Mouse (Mus musculus): Measurements from ENCODE around the gene Mvb12a. TPM values are rescaled to one million over a fixed set of nuclear protein-coding genes. Genes with fewer than 3 reads are reported as not detected.
A peak's percentile ranks its signal among the peaks of the same experiment; 100 is the strongest.

Gene Mvb12a
- total RNA-seq, 2 experiments from 2014 or later, result 32.9 to 38.5 TPM

GRCm38 (mm10) chr8:71558958-71559690, 16.4 kb downstream of the Mvb12a start:
- no peak for DNase-seq (ENCODE audit: low spot score in 2 of 2)
- intact Hi-C loops (cut with DNase I), result no loop called here

DNA sequence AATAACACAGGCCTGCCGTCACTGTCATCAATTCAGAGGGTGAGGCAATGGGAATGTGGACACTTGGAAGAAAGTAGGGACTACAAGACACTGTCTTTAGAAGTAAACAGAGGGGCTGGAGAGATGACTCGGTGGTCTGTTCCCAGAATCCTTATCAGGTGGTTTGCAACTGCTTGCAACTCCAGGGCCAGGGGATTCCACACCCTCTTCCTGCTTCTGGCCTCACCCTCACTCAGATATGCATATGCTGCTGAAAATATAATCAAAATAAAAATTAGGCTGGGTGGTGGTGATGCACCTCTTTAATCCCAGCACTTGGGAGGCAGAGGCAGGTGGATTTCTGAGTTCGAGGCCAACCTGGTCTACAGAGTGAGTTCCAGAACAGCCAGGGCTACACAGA, 17.3 kb downstream of the Mvb12a start:
- no peak for DNase-seq (ENCODE audit: low spot score in 2 of 2)
- intact Hi-C loops (cut with DNase I), result loop anchor here (2.0 kb wide), 1 partner anchor 101 kb away; no protein-coding TSS in a partner anchor

DNA sequence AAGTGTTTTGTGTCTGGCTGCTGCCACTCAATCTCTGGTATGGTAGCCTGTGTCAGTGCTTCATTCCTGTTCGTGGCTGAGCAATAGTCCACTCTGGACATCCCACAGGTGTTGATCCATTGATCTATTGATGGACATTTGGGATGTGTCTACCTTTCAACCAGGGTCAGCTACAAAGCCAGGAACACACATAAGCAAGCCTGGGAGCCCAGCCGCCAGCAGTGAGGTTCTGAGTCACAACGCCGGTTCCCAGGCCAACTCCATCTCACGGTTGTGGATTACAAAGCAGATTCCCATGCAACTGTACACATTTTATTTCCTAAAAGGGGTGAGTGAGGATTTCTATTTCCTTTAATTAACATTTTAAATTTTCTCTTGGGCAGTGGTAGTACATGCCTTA, 18.0 kb downstream of the Mvb12a start:
- DNase-seq (ENCODE audit: low spot score in 2 of 2), result no peak
- intact Hi-C loops (cut with DNase I), result loop anchor here (2.0 kb wide), 1 partner anchor 100 kb away; no protein-coding TSS in a partner anchor

DNA sequence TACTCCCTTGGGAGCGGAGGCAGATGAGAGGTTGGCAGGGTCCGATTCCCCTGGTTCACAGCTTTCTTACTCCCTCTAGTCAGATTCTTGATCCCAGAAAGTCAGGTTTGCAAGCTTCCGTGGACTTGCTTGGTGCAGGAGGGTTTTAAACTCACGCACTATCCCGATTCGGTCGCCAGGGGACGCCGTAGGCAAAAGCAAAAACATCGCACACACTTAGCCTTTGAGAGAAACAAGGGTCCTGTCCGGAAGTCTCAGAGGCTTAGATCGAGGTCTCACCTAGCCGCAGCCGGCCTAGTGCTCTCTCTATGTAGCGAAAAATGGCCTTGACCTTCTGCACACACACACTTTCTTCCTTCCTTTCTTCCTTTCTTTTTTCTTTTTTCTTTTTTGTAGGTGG, 18.7 kb downstream of the Mvb12a start:
- peak; percentile 47 to 66 for DNase-seq (ENCODE audit: low spot score in 2 of 2)
- intact Hi-C loops (cut with DNase I), result loop anchor here (2.0 kb wide), 1 partner anchor 99 kb away; no protein-coding TSS in a partner anchor

DNA sequence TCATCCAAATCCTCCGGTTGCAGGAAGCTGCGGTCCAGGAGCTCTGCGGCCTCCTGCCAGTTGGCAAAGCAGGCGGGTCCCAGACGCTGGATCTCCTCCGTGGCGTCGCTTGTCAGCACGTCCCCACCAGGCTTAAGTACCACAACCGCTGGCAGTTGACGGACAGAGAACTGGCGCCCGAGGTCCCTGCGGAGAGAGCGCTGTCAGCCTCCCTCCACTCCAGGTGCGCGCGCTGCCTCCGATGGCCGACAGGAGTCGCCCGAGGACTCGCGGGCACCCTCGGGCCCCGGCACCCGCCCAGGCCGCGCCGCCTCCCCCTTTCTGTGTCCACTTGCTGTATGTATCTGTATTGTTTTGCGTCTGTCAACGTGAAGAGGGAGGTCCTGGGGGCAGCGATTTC, 20.0 kb downstream of the Mvb12a start:
- intact Hi-C loops (cut with DNase I), result loop anchor here (2.0 kb wide), 1 partner anchor 30 kb away; the partner anchor contains the start of gene Pgls
- peak; percentile 49 to 68 for DNase-seq (ENCODE audit: low spot score in 2 of 2)

DNA sequence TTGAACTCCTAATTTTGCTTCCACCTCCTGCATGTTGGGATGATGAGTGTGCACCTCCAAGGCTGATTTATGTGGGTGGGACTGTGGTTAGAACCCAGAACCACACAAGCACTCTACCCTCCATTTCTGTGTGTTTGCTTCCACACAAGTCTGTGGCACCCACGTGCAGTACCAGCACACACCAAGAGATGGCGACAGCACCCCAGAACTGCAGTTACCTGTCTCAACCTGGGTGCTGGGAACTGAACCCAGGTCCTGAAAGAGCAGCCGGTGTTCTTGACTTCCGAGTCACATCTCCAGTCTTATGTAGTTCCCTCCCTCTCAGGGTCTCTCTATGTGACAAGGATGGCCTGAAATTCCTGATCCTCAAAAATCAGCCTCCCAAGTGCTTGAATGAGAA, 21.3 kb downstream of the Mvb12a start:
- intact Hi-C loops (cut with DNase I), result loop anchor here (2.0 kb wide), 1 partner anchor 29 kb away; the partner anchor contains the start of gene Pgls
- no peak for DNase-seq (ENCODE audit: low spot score in 2 of 2)

- no peak for DNase-seq (ENCODE audit: low spot score in 2 of 2)
- intact Hi-C loops (cut with DNase I), result no loop called here
These were observed 23.8 kb downstream of the Mvb12a start, which contains the start of gene Nxnl1 for GRCm38 (mm10) chr8:71566501-71566900. Gene Nxnl1, minus strand, starts transcription at chr8:71566601.

DNA sequence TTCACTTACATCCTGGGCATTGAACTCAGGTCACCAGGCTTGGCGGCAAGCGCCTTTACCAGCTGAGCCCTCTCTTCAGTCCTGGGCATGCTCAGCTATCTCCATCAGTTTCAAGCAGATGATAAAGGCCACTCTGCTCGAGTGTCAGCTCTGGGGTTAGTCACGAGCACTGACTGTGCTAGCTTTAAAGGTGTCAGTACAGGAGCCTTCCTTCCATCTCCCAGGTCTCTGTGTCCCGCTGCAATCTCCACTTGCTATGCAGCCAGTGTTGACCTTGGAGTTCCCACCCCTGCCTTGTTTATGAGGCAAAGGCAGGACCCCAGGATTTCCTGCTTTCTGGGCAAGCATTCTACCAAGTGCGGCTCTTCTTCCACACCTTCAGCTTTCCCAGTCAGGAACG, 24.9 kb downstream of the Mvb12a start:
- intact Hi-C loops (cut with DNase I), result no loop called here
- DNase-seq (ENCODE audit: low spot score in 2 of 2), result no peak

DNA sequence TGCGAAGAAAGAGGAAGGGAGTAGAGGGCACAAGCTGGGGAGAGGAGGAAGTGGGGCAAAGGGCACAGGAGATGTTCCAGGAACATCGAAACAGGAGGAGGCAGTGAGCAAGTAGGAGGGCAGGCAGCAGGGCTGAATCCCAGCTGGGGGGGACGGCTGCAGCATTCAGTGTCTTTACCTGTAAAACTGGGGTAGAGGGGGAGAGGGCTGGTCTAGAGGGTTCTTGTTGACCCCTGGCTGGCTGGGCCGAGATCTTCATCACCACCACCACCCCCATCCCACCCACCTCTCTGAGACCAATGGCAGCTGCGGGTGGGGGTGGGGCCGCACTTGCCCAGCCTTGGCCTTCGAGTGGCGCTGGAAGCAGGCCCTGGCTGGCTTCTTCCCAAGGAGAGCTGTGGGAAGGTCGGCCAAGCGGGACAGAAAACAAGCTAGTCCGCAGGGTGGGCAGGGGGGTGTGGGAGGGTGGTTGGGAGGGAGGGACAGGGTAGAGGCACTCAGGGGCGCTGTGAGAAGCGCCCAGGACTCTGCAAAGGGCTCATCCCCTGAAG, 25.7 kb downstream of the Mvb12a start, which contains the start of gene Slc27a1:
Gene Slc27a1, plus strand, starts transcription at position 496 of the 551 bp plus-strand sequence.
- intact Hi-C loops (cut with DNase I), result no loop called here
- peak; percentile 60 to 79 for DNase-seq (ENCODE audit: low spot score in 2 of 2)

- DNase-seq (ENCODE audit: low spot score in 2 of 2), result no peak
- intact Hi-C loops (cut with DNase I), result no loop called here
These were observed 26.2 kb downstream of the Mvb12a start for GRCm38 (mm10) chr8:71568941-71569340.

DNA sequence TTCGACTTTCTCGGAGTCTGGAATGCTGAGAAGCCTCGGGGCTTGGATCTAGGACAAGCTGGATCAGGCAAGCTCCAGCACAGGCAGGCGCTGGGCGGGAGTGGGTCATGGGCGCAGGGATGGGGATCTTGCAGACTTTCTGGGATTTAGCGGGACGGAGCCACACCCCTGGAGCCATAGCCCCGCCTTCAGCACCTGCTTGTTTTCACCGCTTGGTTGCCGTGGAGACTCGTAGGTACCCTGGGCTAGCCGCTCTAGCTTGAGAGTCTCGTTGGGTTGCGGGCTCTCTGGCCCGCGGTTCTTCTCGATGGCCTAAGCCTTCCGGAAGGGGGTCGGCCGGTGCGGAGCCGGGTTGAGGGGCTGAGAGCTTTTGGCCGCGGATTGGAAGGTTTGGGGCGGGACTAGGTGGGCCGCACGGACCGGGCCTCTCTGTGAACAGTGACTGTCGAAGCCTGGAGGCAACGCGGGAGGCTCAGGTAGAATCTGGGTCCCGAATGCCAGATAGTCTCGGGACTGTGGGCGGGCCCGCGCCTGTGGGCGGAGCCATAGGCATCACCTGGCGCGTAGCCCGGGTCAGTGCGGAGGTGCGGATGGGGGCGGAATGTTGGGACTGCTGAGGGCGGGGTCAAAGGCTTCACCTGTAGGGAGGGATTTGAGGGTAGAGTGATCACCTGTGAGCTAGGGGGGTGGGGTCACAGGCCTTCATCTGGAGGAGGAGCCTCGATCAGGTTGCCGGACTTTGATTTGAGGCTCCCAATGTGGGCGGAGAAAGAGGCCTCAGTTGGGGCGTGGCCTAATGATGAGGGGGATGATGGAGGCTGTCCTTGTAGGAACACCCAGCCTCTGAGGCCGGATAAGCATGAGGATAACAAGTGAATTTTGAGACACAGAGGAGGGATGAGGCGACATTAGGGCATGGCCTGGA, 26.9 kb downstream of the Mvb12a start:
- peak; percentile 84 to 93 for DNase-seq (ENCODE audit: low spot score in 2 of 2)
- intact Hi-C loops (cut with DNase I), result no loop called here

GRCm38 (mm10) chr8:71570291-71570954, 27.7 kb downstream of the Mvb12a start:
- DNase-seq (ENCODE audit: low spot score in 2 of 2), result peak; percentile 95 to 98
- intact Hi-C loops (cut with DNase I), result no loop called here

- intact Hi-C loops (cut with DNase I), result no loop called here
- no peak for DNase-seq (ENCODE audit: low spot score in 2 of 2)
These were observed 29.4 kb downstream of the Mvb12a start for GRCm38 (mm10) chr8:71572077-71572476.

DNA sequence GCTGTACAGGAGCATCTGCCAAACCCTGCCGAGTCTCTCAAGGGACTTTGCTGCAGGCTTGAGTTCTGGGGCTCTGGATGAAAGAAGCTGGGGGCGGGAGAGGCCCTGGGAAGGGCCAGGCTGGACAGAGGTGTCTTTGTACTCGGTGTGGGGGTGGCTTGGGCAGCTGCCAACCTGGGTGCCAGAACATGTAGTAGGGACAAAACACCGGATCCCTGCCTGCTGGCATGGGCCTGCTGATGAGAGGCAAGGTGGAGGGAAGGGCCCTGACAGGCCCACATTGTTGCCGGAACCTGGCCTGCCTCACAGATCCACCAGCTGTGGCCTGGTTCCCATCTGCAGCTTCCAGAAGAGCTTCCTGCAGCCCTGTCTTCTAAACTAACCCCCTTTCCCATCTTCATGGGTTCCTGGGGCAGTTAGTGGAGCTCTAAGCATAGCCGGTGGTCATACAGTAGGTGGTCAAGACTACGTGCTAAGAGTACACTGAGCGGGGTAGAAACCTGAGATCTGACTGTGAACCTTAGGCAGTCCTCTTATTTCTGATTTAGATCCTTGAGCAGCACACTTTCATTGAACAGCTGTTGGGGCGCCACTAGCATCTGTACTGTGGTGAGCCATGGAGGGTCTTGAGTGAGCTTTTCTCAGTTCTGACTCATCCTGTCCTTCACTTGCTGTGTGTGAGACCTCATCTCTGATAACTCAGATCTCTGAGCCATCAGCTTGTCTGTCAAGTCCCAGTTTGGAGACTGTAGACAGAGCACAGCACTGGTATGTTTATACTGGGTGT, 30.3 kb downstream of the Mvb12a start:
- intact Hi-C loops (cut with DNase I), result no loop called here

GRCm38 (mm10) chr8:71574426-71574825, 31.7 kb downstream of the Mvb12a start:
- intact Hi-C loops (cut with DNase I), result no loop called here
- no peak for DNase-seq (ENCODE audit: low spot score in 2 of 2)

More for the DNA sequence above, 30.3 kb downstream of the Mvb12a start:
- peak; percentile 81 to 92 for DNase-seq (ENCODE audit: low spot score in 2 of 2)

DNA sequence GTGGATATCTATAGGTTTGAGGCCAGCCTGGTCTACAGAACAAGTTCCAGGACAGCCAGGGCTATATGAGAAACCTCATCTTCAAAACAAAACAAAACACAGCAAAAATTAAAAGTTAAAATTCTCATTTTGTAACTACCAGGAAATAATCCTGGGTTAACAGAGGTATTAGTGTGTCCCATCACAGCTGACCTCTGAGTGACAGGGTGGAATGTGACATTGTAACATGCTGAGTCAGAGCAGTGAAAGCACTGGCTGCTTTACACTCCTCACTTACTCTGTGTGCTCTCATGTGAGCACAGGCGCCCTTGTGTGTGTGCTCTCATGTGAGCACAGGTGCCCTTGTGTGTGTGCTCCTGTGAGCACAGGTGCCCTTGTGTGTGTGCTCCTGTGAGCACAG, 32.3 kb downstream of the Mvb12a start:
- intact Hi-C loops (cut with DNase I), result no loop called here
- DNase-seq (ENCODE audit: low spot score in 2 of 2), result no peak

GRCm38 (mm10) chr8:71577856-71578387, 35.2 kb downstream of the Mvb12a start:
- intact Hi-C loops (cut with DNase I), result no loop called here

GRCm38 (mm10) chr8:71579009-71579408, 36.3 kb downstream of the Mvb12a start:
- intact Hi-C loops (cut with DNase I), result no loop called here
- no peak for DNase-seq (ENCODE audit: low spot score in 2 of 2)

More at GRCm38 (mm10) chr8:71577856-71578387, 35.2 kb downstream of the Mvb12a start:
- no peak for DNase-seq (ENCODE audit: low spot score in 2 of 2)
